Mouse (Mus musculus): ENCODE measurements at regions not wholly inside any gene's neighbourhood (a gene's known extent, or its start where the extent isn't known, plus 50 kb on each side); places are given as distances from the start of the nearest gene placed in this dataset.

GRCm38 (mm10) chr3:151252458-151252857 lies 185.2 kb upstream of the Adgrl4 start:
- H3K9me3 ChIP-seq (ENCODE audit: control insufficient read depth, low read length) = no peaks in the 10 kb centered on the region
- no peak overlapping the region for H3K27ac ChIP-seq (replicated peaks)
- H3K4me2 ChIP-seq (replicated peaks; ENCODE audit: low read depth) = no peak overlapping the region
- WGBS = 65% methylated on average over 2 of the region's 2 CpGs
- no peak for DNase-seq (ENCODE audit: low spot score)
- no peaks in the 10 kb centered on the region for H3K4me1 ChIP-seq (replicated peaks; ENCODE audit: control insufficient read depth, insufficient read depth)
- no peaks in the 10 kb centered on the region for H3K27me3 ChIP-seq (ENCODE audit: control insufficient read depth, insufficient read depth, low read length)
- H3K4me3 ChIP-seq (ENCODE audit: low read depth, low read length) = no peak overlapping the region
- H3K9ac ChIP-seq (ENCODE audit: low read length) = no peak overlapping the region
- H3K36me3 ChIP-seq (ENCODE audit: control insufficient read depth, insufficient read depth, low read length) = no peaks in the 10 kb centered on the region
- ATAC-seq (ENCODE audit: low FRiP score, low TSS enrichment) = no peak
- TF ChIP-seq EP300 (optimal IDR thresholded peaks at IDR 0.05) (no peak), CTCF (IDR thresholded peaks at IDR 0.05; ENCODE audit: low read depth) (no peak)

GRCm38 (mm10) chr3:151262821-151263220 lies 174.9 kb upstream of the Adgrl4 start:
- H3K4me2 ChIP-seq (replicated peaks; ENCODE audit: low read depth) = no peak overlapping the region
- no peak overlapping the region for H3K4me3 ChIP-seq (ENCODE audit: low read depth, low read length)
- TF ChIP-seq EP300 (optimal IDR thresholded peaks at IDR 0.05) (no peak), CTCF (IDR thresholded peaks at IDR 0.05; ENCODE audit: low read depth) (no peak)
- H3K27ac ChIP-seq (replicated peaks) = no peak overlapping the region
- H3K36me3 ChIP-seq (ENCODE audit: control insufficient read depth, insufficient read depth, low read length) = no peaks in the 10 kb centered on the region
- no peak overlapping the region for H3K9ac ChIP-seq (ENCODE audit: low read length)
- H3K4me1 ChIP-seq (replicated peaks; ENCODE audit: control insufficient read depth, insufficient read depth) = no peaks in the 10 kb centered on the region
- H3K27me3 ChIP-seq (ENCODE audit: control insufficient read depth, insufficient read depth, low read length) = no peaks in the 10 kb centered on the region
- DNase-seq (ENCODE audit: low spot score) = no peak
- 76% methylated on average over 3 of the region's 3 CpGs for WGBS
- H3K9me3 ChIP-seq (ENCODE audit: control insufficient read depth, low read length) = no peaks in the 10 kb centered on the region
- no peak for ATAC-seq (ENCODE audit: low FRiP score, low TSS enrichment)

- TF ChIP-seq EP300 (optimal IDR thresholded peaks at IDR 0.05) = no peak
- TF ChIP-seq CTCF (IDR thresholded peaks at IDR 0.05; ENCODE audit: low read depth) = no peak
- Histone ChIP-seq H3K4me3 (ENCODE audit: low read depth, low read length) (no peak overlapping the region), H3K9ac (ENCODE audit: low read length) (no peak overlapping the region), H3K4me2 (replicated peaks; ENCODE audit: low read depth) (no peak overlapping the region), H3K36me3 (ENCODE audit: control insufficient read depth, insufficient read depth, low read length) (no peaks in the 10 kb centered on the region), H3K9me3 (ENCODE audit: control insufficient read depth, low read length) (no peaks in the 10 kb centered on the region), H3K27ac (replicated peaks) (no peak overlapping the region), H3K27me3 (ENCODE audit: control insufficient read depth, insufficient read depth, low read length) (no peaks in the 10 kb centered on the region), H3K4me1 (replicated peaks; ENCODE audit: control insufficient read depth, insufficient read depth) (no peaks in the 10 kb centered on the region)
- WGBS = 21% methylated on average over 2 of the region's 2 CpGs
- DNase-seq (ENCODE audit: low spot score) = no peak
- no peak for ATAC-seq (ENCODE audit: low FRiP score, low TSS enrichment)
Observed at GRCm38 (mm10) chr3:151265658-151266057, 172.0 kb upstream of the Adgrl4 start.

- Histone ChIP-seq H3K4me1 (replicated peaks; ENCODE audit: control insufficient read depth, insufficient read depth) (no peaks in the 10 kb centered on the region), H3K4me3 (ENCODE audit: low read depth, low read length) (no peak overlapping the region), H3K27ac (replicated peaks) (no peak overlapping the region), H3K9ac (ENCODE audit: low read length) (no peak overlapping the region), H3K9me3 (ENCODE audit: control insufficient read depth, low read length) (no peaks in the 10 kb centered on the region), H3K4me2 (replicated peaks; ENCODE audit: low read depth) (no peak overlapping the region), H3K36me3 (ENCODE audit: control insufficient read depth, insufficient read depth, low read length) (no peaks in the 10 kb centered on the region), H3K27me3 (ENCODE audit: control insufficient read depth, insufficient read depth, low read length) (no peaks in the 10 kb centered on the region)
- ATAC-seq (ENCODE audit: low FRiP score, low TSS enrichment) (no peak), DNase-seq (ENCODE audit: low spot score) (no peak)
- WGBS = 70% methylated on average over 2 of the region's 2 CpGs
- no peak for TF ChIP-seq CTCF (IDR thresholded peaks at IDR 0.05; ENCODE audit: low read depth)
- no peak for TF ChIP-seq EP300 (optimal IDR thresholded peaks at IDR 0.05)
Observed at GRCm38 (mm10) chr3:151269514-151269913, 168.2 kb upstream of the Adgrl4 start.

GRCm38 (mm10) chr3:151283829-151284228 lies 153.9 kb upstream of the Adgrl4 start:
- no peaks in the 10 kb centered on the region for H3K36me3 ChIP-seq (ENCODE audit: control insufficient read depth, insufficient read depth, low read length)
- H3K27ac ChIP-seq (replicated peaks) = no peak overlapping the region
- ATAC-seq (ENCODE audit: low FRiP score, low TSS enrichment) (no peak), DNase-seq (ENCODE audit: low spot score) (no peak)
- H3K4me2 ChIP-seq (replicated peaks; ENCODE audit: low read depth) = no peak overlapping the region
- TF ChIP-seq EP300 (optimal IDR thresholded peaks at IDR 0.05) = no peak
- TF ChIP-seq CTCF (IDR thresholded peaks at IDR 0.05; ENCODE audit: low read depth) = no peak
- H3K4me3 ChIP-seq (ENCODE audit: low read depth, low read length) = no peak overlapping the region
- no peaks in the 10 kb centered on the region for H3K9me3 ChIP-seq (ENCODE audit: control insufficient read depth, low read length)
- H3K9ac ChIP-seq (ENCODE audit: low read length) = no peak overlapping the region
- WGBS = 78% methylated on average over 1 of the region's 1 CpGs
- no peaks in the 10 kb centered on the region for H3K4me1 ChIP-seq (replicated peaks; ENCODE audit: control insufficient read depth, insufficient read depth)
- no peaks in the 10 kb centered on the region for H3K27me3 ChIP-seq (ENCODE audit: control insufficient read depth, insufficient read depth, low read length)

- WGBS = 22% methylated on average over 11 of the region's 11 CpGs
- Histone ChIP-seq H3K4me2 (replicated peaks; ENCODE audit: low read depth) (no peak overlapping the region), H3K4me3 (ENCODE audit: low read depth, low read length) (no peak overlapping the region), H3K27ac (replicated peaks) (no peak overlapping the region), H3K9ac (ENCODE audit: low read length) (no peak overlapping the region), H3K36me3 (ENCODE audit: control insufficient read depth, insufficient read depth, low read length) (no peaks in the 10 kb centered on the region), H3K27me3 (ENCODE audit: control insufficient read depth, insufficient read depth, low read length) (no peaks in the 10 kb centered on the region), H3K9me3 (ENCODE audit: control insufficient read depth, low read length) (no peaks in the 10 kb centered on the region), H3K4me1 (replicated peaks; ENCODE audit: control insufficient read depth, insufficient read depth) (no peaks in the 10 kb centered on the region)
- TF ChIP-seq CTCF (IDR thresholded peaks at IDR 0.05; ENCODE audit: low read depth) (no peak), EP300 (optimal IDR thresholded peaks at IDR 0.05) (no peak)
- ATAC-seq (ENCODE audit: low FRiP score, low TSS enrichment) (0 out of 2 replicates have a peak, but pooled peaks have one; percentile 53), DNase-seq (ENCODE audit: low spot score) (no peak)
Observed at GRCm38 (mm10) chr3:151293981-151294605, 143.6 kb upstream of the Adgrl4 start.

All from stomach, postnatal 0 days (tissue).